Mouse (Mus musculus) hindbrain, embryonic 16.5 days (tissue): ENCODE measurements around the gene Snai1. TPM values are rescaled to one million over a fixed set of nuclear protein-coding genes. Genes with fewer than 3 reads are reported as not detected.

Source experiments
- ATAC-seq: fragments of 200-750 bp; cut with Nextera tagmentation; 2 replicates; pipeline ENCODE4 v1.8.0; 2017; ENCODE audit warnings: moderate TSS enrichment, moderate library complexity
- H3K27ac ChIP-seq: fragments of 300-500 bp; sonication (generic); 2 replicates; pipeline ENCODE4 v1.5.1; 2014; ENCODE audit warnings: low read depth, mild to moderate bottlenecking, control low read depth, low read length, moderate library complexity
- H3K27me3 ChIP-seq: fragments of 300-500 bp; sonication (generic); replicated peaks from 2 replicates; pipeline ENCODE4 v1.6.1; 2014; ENCODE audit warnings: low read length; ENCODE audit not compliant: control insufficient read depth, insufficient read depth
- H3K36me3 ChIP-seq: fragments of 300-500 bp; sonication (generic); 2 replicates; pipeline ENCODE4 v1.6.1; 2014; ENCODE audit warnings: mild to moderate bottlenecking, low read length, moderate library complexity, mixed read lengths; ENCODE audit not compliant: control insufficient read depth, insufficient read depth
- H3K4me1 ChIP-seq: fragments of 300-500 bp; sonication (generic); 2 replicates; pipeline ENCODE4 v1.6.1; 2014; ENCODE audit warnings: low read depth, low read length; ENCODE audit not compliant: control insufficient read depth, insufficient read depth
- H3K4me2 ChIP-seq: fragments of 300-500 bp; sonication (generic); 2 replicates; pipeline ENCODE4 v1.6.1; 2014; ENCODE audit warnings: mild to moderate bottlenecking, low read length, control low read depth, moderate library complexity
- H3K4me3 ChIP-seq: fragments of 300-500 bp; sonication (generic); 2 replicates; pipeline ENCODE4 v1.5.1; 2014; ENCODE audit warnings: mild to moderate bottlenecking, low read length, control low read depth, moderate library complexity
- H3K9ac ChIP-seq: fragments of 300-500 bp; sonication (generic); 2 replicates; pipeline ENCODE4 v1.6.1; 2014; ENCODE audit warnings: low read depth, mild to moderate bottlenecking, control low read depth, low read length, moderate library complexity
- H3K9me3 ChIP-seq: fragments of 300-500 bp; sonication (generic); 2 replicates; pipeline ENCODE4 v1.6.1; 2014; ENCODE audit warnings: mild to moderate bottlenecking, low read length, moderate library complexity; ENCODE audit not compliant: control insufficient read depth
- WGBS: fragments of 180-500 bp; shearing (Covaris S2); extraction: QIAGEN DNeasy Blood & Tissue Kit; methylation state at CpG from one replicate; pipeline ENCODE4 v1.1.7; 2014; 5-methylcytosine and 5-hydroxymethylcytosine counted together
- polyA plus RNA-seq: library from polyadenylated mRNA; unstranded; fragments of >200 nt; fragmentation: Nextera tagmentation; extraction: Ambion mirVana; gene quantifications from 2 replicates; pipeline ENCODE4 v1.2.1, GENCODE M21; 2015

Gene Snai1
- polyA plus RNA-seq, 1 experiment from 2014 or later = 4.5 TPM

GRCm38 (mm10) chr2:167503253-167503895, 34.6 kb upstream of the Snai1 start:
- WGBS = under 1% methylated on average over 78 of the region's 85 CpGs
- peak overlapping the region; percentile 91 for H3K27ac ChIP-seq
- peaks cover 10% of the 10 kb centered on the region for H3K36me3 ChIP-seq
- no peaks in the 10 kb centered on the region for H3K27me3 ChIP-seq
- H3K9ac ChIP-seq = peak overlapping the region; percentile 96
- peaks cover 28% of the 10 kb centered on the region for H3K4me1 ChIP-seq
- no peaks in the 10 kb centered on the region for H3K9me3 ChIP-seq
- peak overlapping the region; percentile 79 for H3K4me2 ChIP-seq
- peak overlapping the region; percentile 96 for H3K4me3 ChIP-seq
- peak; percentile 90 for ATAC-seq

GRCm38 (mm10) chr2:167503896-167504349, 34.1 kb upstream of the Snai1 start:
- H3K9me3 ChIP-seq = no peaks in the 10 kb centered on the region
- peak overlapping the region; percentile 79 for H3K4me2 ChIP-seq
- no peaks in the 10 kb centered on the region for H3K27me3 ChIP-seq
- peaks cover 28% of the 10 kb centered on the region for H3K4me1 ChIP-seq
- ATAC-seq = peak; percentile 18
- H3K4me3 ChIP-seq = peak overlapping the region; percentile 96
- under 1% methylated on average over 27 of the region's 32 CpGs for WGBS
- peak overlapping the region; percentile 96 for H3K9ac ChIP-seq
- peaks cover 15% of the 10 kb centered on the region for H3K36me3 ChIP-seq
- H3K27ac ChIP-seq = peak overlapping the region; percentile 91

- Histone ChIP-seq H3K4me3 (no peak overlapping the region), H3K4me2 (peak overlapping the region; percentile 79), H3K4me1 (peaks cover 28% of the 10 kb centered on the region), H3K9me3 (no peaks in the 10 kb centered on the region), H3K9ac (no peak overlapping the region), H3K36me3 (peaks cover 19% of the 10 kb centered on the region), H3K27ac (no peak overlapping the region), H3K27me3 (no peaks in the 10 kb centered on the region)
- 85% methylated on average over 3 of the region's 3 CpGs for WGBS
- ATAC-seq = no peak
These were observed 32.9 kb upstream of the Snai1 start for GRCm38 (mm10) chr2:167505127-167505526.

GRCm38 (mm10) chr2:167506546-167507260, 31.3 kb upstream of the Snai1 start:
- Histone ChIP-seq H3K27me3 (no peaks in the 10 kb centered on the region), H3K4me3 (no peak overlapping the region), H3K9ac (no peak overlapping the region), H3K9me3 (no peaks in the 10 kb centered on the region), H3K4me1 (peaks cover 28% of the 10 kb centered on the region), H3K4me2 (no peak overlapping the region), H3K27ac (no peak overlapping the region), H3K36me3 (peaks cover 29% of the 10 kb centered on the region)
- ATAC-seq = no peak
- WGBS = 94% methylated on average over 10 of the region's 10 CpGs

- Histone ChIP-seq H3K4me2 (no peak overlapping the region), H3K27ac (no peak overlapping the region), H3K4me3 (no peak overlapping the region), H3K27me3 (no peaks in the 10 kb centered on the region), H3K4me1 (peaks cover 28% of the 10 kb centered on the region), H3K9me3 (no peaks in the 10 kb centered on the region), H3K36me3 (peaks cover 41% of the 10 kb centered on the region), H3K9ac (no peak overlapping the region)
- WGBS = 90% methylated on average over 3 of the region's 3 CpGs
- no peak for ATAC-seq
These were observed 30.1 kb upstream of the Snai1 start for GRCm38 (mm10) chr2:167507719-167508385.

- Histone ChIP-seq H3K4me1 (peaks cover 28% of the 10 kb centered on the region), H3K27ac (no peak overlapping the region), H3K4me3 (no peak overlapping the region), H3K36me3 (peaks cover 48% of the 10 kb centered on the region), H3K27me3 (no peaks in the 10 kb centered on the region), H3K9me3 (no peaks in the 10 kb centered on the region), H3K9ac (no peak overlapping the region), H3K4me2 (no peak overlapping the region)
- ATAC-seq = no peak
- WGBS = 89% methylated on average over 4 of the region's 4 CpGs
These were observed 29.4 kb upstream of the Snai1 start for GRCm38 (mm10) chr2:167508569-167508968.

GRCm38 (mm10) chr2:167510485-167510884, 27.5 kb upstream of the Snai1 start:
- Histone ChIP-seq H3K4me3 (no peak overlapping the region), H3K9ac (no peak overlapping the region), H3K9me3 (no peaks in the 10 kb centered on the region), H3K4me1 (peaks cover 14% of the 10 kb centered on the region), H3K4me2 (no peak overlapping the region), H3K27ac (no peak overlapping the region), H3K27me3 (no peaks in the 10 kb centered on the region), H3K36me3 (peaks cover 62% of the 10 kb centered on the region)
- 88% methylated on average over 3 of the region's 3 CpGs for whole genome bisulfite sequencing
- ATAC-seq = no peak

GRCm38 (mm10) chr2:167512365-167512764, 25.6 kb upstream of the Snai1 start:
- no peak overlapping the region for H3K4me3 ChIP-seq
- H3K9me3 ChIP-seq = no peaks in the 10 kb centered on the region
- no peaks in the 10 kb centered on the region for H3K27me3 ChIP-seq
- no peak overlapping the region for H3K27ac ChIP-seq
- peaks cover 78% of the 10 kb centered on the region for H3K36me3 ChIP-seq
- ATAC-seq = no peak
- no peak overlapping the region for H3K9ac ChIP-seq
- H3K4me1 ChIP-seq = no peaks in the 10 kb centered on the region
- 79% methylated on average over 9 of the region's 9 CpGs for WGBS
- H3K4me2 ChIP-seq = no peak overlapping the region

- Histone ChIP-seq H3K36me3 (peaks cover 78% of the 10 kb centered on the region), H3K4me2 (no peak overlapping the region), H3K4me1 (no peaks in the 10 kb centered on the region), H3K27me3 (no peaks in the 10 kb centered on the region), H3K9ac (no peak overlapping the region), H3K27ac (no peak overlapping the region), H3K9me3 (no peaks in the 10 kb centered on the region), H3K4me3 (no peak overlapping the region)
- no peak for ATAC-seq
- WGBS = 89% methylated on average over 5 of the region's 5 CpGs
These were observed 25.0 kb upstream of the Snai1 start for GRCm38 (mm10) chr2:167512970-167513369.
